In genomic region chr13:40890595-40890994, GRCm38 (mm10) we compare ENCODE assay signal across 9 mouse cellular contexts. TPM values are rescaled to one million over a fixed set of nuclear protein-coding genes. Genes with fewer than 3 reads are reported as not detected.
A peak's percentile ranks its signal among the peaks of the same experiment; 100 is the strongest.
DNase-seq lines count a peak whose midpoint lies in the region; ATAC-seq lines count a peak whose summit lies in the region.
"Had no signal": no experiment of that assay in that cellular context is flagged by ENCODE, and none has a peak within 500 bp of the region (broad histone marks: within the 10 kb centered on the region; RNA-seq: fewer than 3 reads in every experiment).

No protein-coding gene starts in this region.

- H3K27me3 ChIP-seq in embryonic facial prominence, embryonic 13.5 days: peaks cover 8% of the 10 kb centered on the region
- H3K27me3 ChIP-seq in embryonic facial prominence, embryonic 10.5 days (replicated peaks; ENCODE audit: low read depth, poor library complexity, severe bottlenecking): peaks cover 27% of the 10 kb centered on the region
- H3K27me3 ChIP-seq in kidney, embryonic 15.5 days: no peaks in the 10 kb centered on the region

- H3K27ac ChIP-seq in embryonic facial prominence, embryonic 13.5 days: no peak overlapping the region
- H3K27ac ChIP-seq in embryonic facial prominence, embryonic 10.5 days (replicated peaks): no peak overlapping the region
- H3K27ac ChIP-seq in kidney, embryonic 15.5 days: no peak overlapping the region
- H3K27ac ChIP-seq: lung, embryonic 15.5 days had no signal

- H3K4me3 ChIP-seq in embryonic facial prominence, embryonic 13.5 days: no peak overlapping the region
- no peak overlapping the region for H3K4me3 ChIP-seq in embryonic facial prominence, embryonic 10.5 days
- H3K4me3 ChIP-seq in kidney, embryonic 15.5 days (replicated peaks): no peak overlapping the region
- H3K4me3 ChIP-seq: lung, embryonic 15.5 days had no signal

- no peaks in the 10 kb centered on the region for H3K9me3 ChIP-seq in embryonic facial prominence, embryonic 13.5 days
- no peaks in the 10 kb centered on the region for H3K9me3 ChIP-seq in embryonic facial prominence, embryonic 10.5 days
- H3K9me3 ChIP-seq in kidney, embryonic 15.5 days (replicated peaks): no peaks in the 10 kb centered on the region
- H3K9me3 ChIP-seq: lung, embryonic 15.5 days had no signal

- 0 out of 2 replicates have a peak overlapping the region, but pooled peaks have one; percentile 9 for H3K4me2 ChIP-seq in embryonic facial prominence, embryonic 13.5 days
- H3K4me2 ChIP-seq in kidney, embryonic 15.5 days: no peak overlapping the region; the same call in 1 of the 2 replicates
- H3K4me2 ChIP-seq: lung, embryonic 15.5 days had no signal

- ATAC-seq in embryonic facial prominence, embryonic 13.5 days (ENCODE audit: insufficient number of reproducible peaks, insufficient read depth, low FRiP score, low TSS enrichment, low read depth): no peak
- no peak for ATAC-seq in kidney, embryonic 15.5 days (replicated peaks; ENCODE audit: low FRiP score)

- H3K9ac ChIP-seq in embryonic facial prominence, embryonic 13.5 days: no peak overlapping the region
- H3K9ac ChIP-seq in kidney, embryonic 15.5 days: no peak overlapping the region
- H3K9ac ChIP-seq: lung, embryonic 15.5 days had no signal

- 74% methylated on average over 5 of the region's 5 CpGs for WGBS in embryonic facial prominence, embryonic 13.5 days
- WGBS in embryonic facial prominence, embryonic 10.5 days: 86% methylated on average over 5 of the region's 5 CpGs
- WGBS in kidney, embryonic 15.5 days: 83% methylated on average over 5 of the region's 5 CpGs

- peaks cover 28% of the 10 kb centered on the region for H3K4me1 ChIP-seq in embryonic facial prominence, embryonic 13.5 days
- H3K4me1 ChIP-seq in embryonic facial prominence, embryonic 10.5 days: peaks cover 35% of the 10 kb centered on the region
- peaks cover 35% of the 10 kb centered on the region for H3K4me1 ChIP-seq in kidney, embryonic 15.5 days

- DNase-seq in embryonic facial prominence, embryonic 10.5 days (ENCODE audit: low spot score): no peak
- DNase-seq in kidney, adult 8-10 months: peak; percentile 57 to 69
- DNase-seq in adipocyte (ENCODE audit: low spot score): peak; percentile 64
- peak; percentile 44 for DNase-seq in layer of hippocampus, adult 9-11 months
- DNase-seq in thymus, postnatal 0 days (ENCODE audit: low spot score): no peak
- DNase-seq in left cerebral cortex, adult 9 months (ENCODE audit: low spot score in 2 of 2): no peak

- no peaks in the 10 kb centered on the region for H3K36me3 ChIP-seq in embryonic facial prominence, embryonic 13.5 days
- H3K36me3 ChIP-seq in embryonic facial prominence, embryonic 10.5 days (replicated peaks): no peaks in the 10 kb centered on the region
- H3K36me3 ChIP-seq in kidney, embryonic 15.5 days: no peaks in the 10 kb centered on the region
- H3K36me3 ChIP-seq: lung, embryonic 15.5 days had no signal

RNA-seq across cellular contexts. Expression of gene Gcnt2, which starts 31.0 kb away (rescaled TPM):
- polyA plus RNA-seq in embryonic facial prominence, embryonic 13.5 days (2015; fragmentation: Nextera tagmentation; extraction: Ambion mirVana): 2.7 and 3.7 TPM in 2 replicates
- polyA plus RNA-seq in embryonic facial prominence, embryonic 10.5 days (2016; fragmentation: Nextera tagmentation; extraction: Ambion mirVana): 2.1 and 2.9 TPM in 2 replicates
- polyA plus RNA-seq in kidney, embryonic 15.5 days (2015; fragmentation: Nextera tagmentation; extraction: Ambion mirVana): 5.7 and 5.8 TPM in 2 replicates
- 0.77 and 0.82 TPM in 2 replicates for polyA plus RNA-seq in thymus, postnatal 0 days (2015; fragmentation: Nextera tagmentation; extraction: Ambion mirVana)

Comparison
In these comparisons a context has a peak if more than half of its experiments do, and no peak if none do; other contexts are left out.
1. DNase-seq: peak in kidney, adult 8-10 months (2 of 2), adipocyte (single experiment) and layer of hippocampus, adult 9-11 months (single experiment); none in embryonic facial prominence, embryonic 10.5 days (single experiment), thymus, postnatal 0 days (single experiment) and left cerebral cortex, adult 9 months (0 of 2).